Mouse (Mus musculus): ENCODE measurements around the gene Bcl7b.
"Not testable (repeated sequence)": the region's sequence is repeated elsewhere in the genome, so short reads cannot be mapped to it uniquely, and the experiment has no call there.

The Bcl7b gene

DNA sequence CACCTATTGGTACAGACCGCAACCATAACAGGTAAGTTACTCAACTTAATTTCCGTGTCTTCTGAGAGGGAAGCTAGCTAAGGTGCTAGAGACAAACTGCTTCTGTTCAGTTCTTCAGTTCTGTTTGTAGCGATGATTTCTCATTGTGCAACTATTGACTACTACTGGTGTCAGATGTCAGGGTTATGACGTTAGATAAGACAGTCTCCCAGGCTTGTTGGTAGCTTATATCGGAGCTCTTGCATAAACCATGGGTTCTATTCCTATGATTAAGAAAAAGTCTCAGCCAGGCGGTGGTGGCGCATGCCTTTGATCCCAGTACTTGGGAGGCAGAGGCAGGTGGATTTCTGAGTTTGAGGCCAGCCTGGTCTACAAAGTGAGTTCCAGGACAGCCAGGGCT, 54.0 kb downstream of the Bcl7b start:
- no peak for DNase-seq

DNA sequence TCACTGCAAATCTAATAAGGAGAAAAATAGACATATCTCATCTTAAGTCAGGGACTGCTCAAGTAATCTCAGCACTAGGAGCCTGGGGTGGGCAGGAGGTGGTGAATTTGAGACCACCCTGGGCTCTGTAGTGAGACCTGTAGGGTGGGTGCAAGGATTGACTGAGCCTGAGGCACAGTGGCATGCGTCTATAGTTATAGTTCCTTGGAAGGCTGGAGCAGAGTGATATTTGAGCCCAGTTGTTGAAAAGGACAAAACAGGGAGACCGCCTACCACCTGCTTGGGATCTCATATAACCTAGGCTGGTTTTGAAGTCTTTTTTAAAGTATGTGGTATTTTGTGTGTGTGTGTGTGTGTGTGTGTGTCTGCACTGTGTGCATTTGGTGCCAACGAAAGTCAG, 56.1 kb downstream of the Bcl7b start:
- no peak for DNase-seq

DNA sequence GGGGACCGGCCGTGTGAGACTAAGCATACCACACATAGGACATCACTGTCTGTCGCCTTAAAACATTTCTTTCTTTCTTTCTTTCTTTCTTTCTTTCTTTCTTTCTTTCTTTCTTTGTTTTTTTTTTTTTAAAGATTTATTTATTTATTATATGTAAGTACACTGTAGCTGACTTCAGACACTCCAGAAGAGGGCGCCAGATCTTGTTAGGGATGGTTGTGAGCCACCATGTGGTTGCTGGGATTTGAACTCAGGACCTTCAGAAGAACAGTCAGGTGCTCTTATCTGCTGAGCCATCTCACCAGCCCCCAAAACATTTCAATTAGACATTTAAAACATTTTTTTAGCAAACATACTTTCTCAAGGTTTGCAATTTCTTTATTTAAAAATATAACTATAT, 57.8 kb downstream of the Bcl7b start:
- not testable (repeated sequence) for DNase-seq

DNA sequence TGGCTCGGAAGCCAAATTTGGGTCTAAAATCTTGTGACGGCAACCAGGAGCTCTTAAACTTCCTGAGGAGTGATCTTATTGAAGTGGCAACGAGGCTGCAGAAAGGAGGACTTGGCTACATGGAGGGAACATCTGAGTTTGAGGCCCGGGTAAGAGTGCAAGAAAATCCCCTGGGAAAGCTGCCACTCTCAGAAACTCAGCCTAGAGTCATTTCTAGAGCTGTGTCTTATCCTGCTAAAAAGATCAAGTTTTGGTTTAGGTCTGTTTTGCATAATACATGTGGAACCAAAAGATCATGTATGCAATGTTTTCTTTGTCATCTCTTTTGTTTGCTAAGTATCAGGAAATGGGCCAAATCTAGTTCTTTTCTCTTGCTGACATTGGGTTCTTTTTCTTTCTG, 62.1 kb downstream of the Bcl7b start:
- no peak for DNase-seq
